Mouse (Mus musculus) heart, adult 10 weeks (tissue): ENCODE results near the gene Blm. TPM values are rescaled to one million over a fixed set of nuclear protein-coding genes. Genes with fewer than 3 reads are reported as not detected.

Source experiments
- polyA plus RNA-seq: library from polyadenylated mRNA; stranded (reverse); fragments of 350-450 nt; fragmentation: Illumina TruSeq; extraction: RNeasy Lipid Tissue Mini Kit (QIAGEN cat#74804); gene quantifications from one replicate; pipeline ENCODE4 v1.2.3, GENCODE M21; 2014; ENCODE audit warnings: low read depth, low replicate concordance

The Blm gene
- polyA plus RNA-seq = 2.0 TPM

DNA sequence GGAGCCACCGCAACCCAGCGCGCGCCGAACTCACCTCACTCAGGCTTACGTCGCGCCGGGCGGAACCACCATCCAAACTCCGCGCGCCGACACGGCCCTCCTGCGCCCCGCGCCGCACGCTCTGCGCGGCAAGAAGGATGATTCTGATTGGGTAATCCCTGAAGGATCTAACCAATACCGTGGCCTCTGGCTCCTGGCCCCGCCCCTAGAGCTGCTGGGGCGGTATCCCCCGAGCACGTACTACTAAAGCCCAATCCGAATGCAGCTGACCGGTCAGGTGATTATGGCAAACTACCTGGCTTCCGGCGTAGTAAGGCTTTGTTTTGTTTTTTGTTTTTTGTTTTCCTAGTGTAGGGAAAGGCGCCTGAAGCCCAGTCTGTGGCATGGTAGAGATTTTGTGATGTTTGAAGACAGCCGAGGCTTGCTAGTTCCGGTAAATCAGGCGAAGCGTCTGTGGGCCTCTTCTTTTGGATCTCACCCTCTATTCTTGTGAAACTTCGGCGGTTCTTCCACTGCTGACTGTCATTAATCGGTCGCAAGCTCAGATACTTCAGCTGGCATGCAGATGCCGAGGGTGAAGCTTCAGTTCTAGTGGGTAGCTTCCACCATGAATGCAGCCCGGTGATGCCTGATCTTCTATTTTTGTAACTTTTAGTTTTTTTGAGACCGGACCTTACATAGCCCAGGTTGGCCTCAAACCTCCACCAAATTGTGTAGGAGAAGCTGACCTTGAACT lies at the start of gene Blm:
TSS of gene Blm (minus strand) at position 111 of the 736 bp plus-strand sequence.

DNA sequence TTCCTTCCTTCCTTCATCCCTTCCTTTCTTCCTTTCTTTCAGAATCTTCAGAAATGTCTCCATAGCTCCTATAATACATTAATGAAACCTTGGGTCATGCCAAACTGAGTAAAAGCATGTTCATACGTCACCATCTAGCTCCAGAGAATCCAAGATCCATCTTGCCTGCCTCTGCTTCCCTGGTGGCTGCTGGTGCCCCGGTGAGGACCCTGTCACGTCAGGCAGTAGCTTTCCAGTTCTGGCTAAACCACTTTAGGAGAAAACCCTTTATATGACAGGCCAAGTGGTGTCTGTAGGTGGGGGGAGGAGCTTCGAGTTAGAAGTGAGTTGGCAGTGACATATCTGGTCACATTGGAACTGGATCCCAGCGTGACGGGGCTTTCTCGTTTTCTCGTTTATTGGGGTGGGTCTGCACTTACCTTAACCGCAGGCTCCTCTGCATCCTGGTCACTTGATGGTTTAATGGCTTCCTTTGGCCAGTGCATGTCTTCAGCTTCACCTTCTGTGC lies 129.7 kb downstream of the Blm start, which contains the start of gene Furin:
TSS of gene Furin (minus strand) at position 249 of the 508 bp plus-strand sequence.

Other genes with a start within 250 kb of the Blm start
- gene Prc1, start 240.7 kb downstream of the Blm start, polyA plus RNA-seq = 0.45 TPM
- gene Rccd1, start 210.7 kb downstream of the Blm start, polyA plus RNA-seq = 9.5 TPM
- gene Unc45a, start 194.1 kb downstream of the Blm start, polyA plus RNA-seq = 15.6 TPM
- gene Hddc3, start 192.0 kb downstream of the Blm start, polyA plus RNA-seq = 22.8 TPM
- 44.8 TPM for gene Man2a2, start 163.7 kb downstream of the Blm start, polyA plus RNA-seq
- 9.1 TPM for gene Fes, start 147.2 kb downstream of the Blm start, polyA plus RNA-seq
- gene Furin, start 129.7 kb downstream of the Blm start, polyA plus RNA-seq = 59.3 TPM
- gene Crtc3, start 153.8 kb upstream of the Blm start, polyA plus RNA-seq = 9.7 TPM